Comparison of ENCODE assay signal across 12 mouse cellular contexts in genomic region chr2:157840641-157841078, GRCm38 (mm10).
DNase-seq lines count a peak whose midpoint lies in the region; ATAC-seq lines count a peak whose summit lies in the region.
"Had no signal": no experiment of that assay in that cellular context is flagged by ENCODE, and none has a peak within 500 bp of the region (broad histone marks: within the 10 kb centered on the region; RNA-seq: fewer than 3 reads in every experiment).

No protein-coding gene starts in this region.

- ATAC-seq in frontal cortex, adult (ENCODE audit: low TSS enrichment), result no peak

- no peaks in the 10 kb centered on the region for H3K9me3 ChIP-seq in limb, embryonic 10.5 days (replicated peaks)

- peak overlapping the region; percentile 25; the same call in 1 of the 2 replicates for H3K27ac ChIP-seq in limb, embryonic 10.5 days
- H3K27ac ChIP-seq: kidney, postnatal 0 days had no signal

- no peak overlapping the region for H3K4me3 ChIP-seq in limb, embryonic 10.5 days
- H3K4me3 ChIP-seq: myocyte had no signal

- DNase-seq in frontal cortex, postnatal 14 days (ENCODE audit: low spot score in 2 of 2), result peak; percentile 2 to 4
- peak; percentile 0 for DNase-seq in right cerebral cortex, postnatal 4 days
- no peak for DNase-seq in right cerebral cortex, postnatal 14 days
- DNase-seq in limb, embryonic 10.5 days (ENCODE audit: low spot score), result no peak
- DNase-seq in thymus, adult 18-20 months, result no peak
- DNase-seq in kidney, adult 11 months, result no peak
- no peak for DNase-seq in urinary bladder, postnatal 10 days (ENCODE audit: low spot score)
- DNase-seq: adrenal gland, adult 2 months; cerebellum, adult 9-11 months had no signal

- H3K4me1 ChIP-seq in limb, embryonic 10.5 days, result peaks cover 38% of the 10 kb centered on the region

- no peaks in the 10 kb centered on the region for H3K27me3 ChIP-seq in limb, embryonic 10.5 days (ENCODE audit: low read depth, poor library complexity, severe bottlenecking)

- peaks cover 34% of the 10 kb centered on the region for H3K36me3 ChIP-seq in limb, embryonic 10.5 days

Comparison
In these comparisons a context has a peak if more than half of its experiments do, and no peak if none do; other contexts are left out.
1. DNase-seq: peak in frontal cortex, postnatal 14 days (2 of 2) and right cerebral cortex, postnatal 4 days (single experiment); none in right cerebral cortex, postnatal 14 days (single experiment), limb, embryonic 10.5 days (single experiment), thymus, adult 18-20 months (0 of 2), kidney, adult 11 months (single experiment) and urinary bladder, postnatal 10 days (single experiment).